Mouse (Mus musculus) hindbrain, embryonic 11.5 days (tissue): ENCODE results near the gene Dapk1. TPM values are rescaled to one million over a fixed set of nuclear protein-coding genes. Genes with fewer than 3 reads are reported as not detected.
A peak's percentile ranks its signal among the peaks of the same experiment; 100 is the strongest.
"Not testable (repeated sequence)": the region's sequence is repeated elsewhere in the genome, so short reads cannot be mapped to it uniquely, and the experiment has no call there.

Experiments used
- ATAC-seq: fragments of 200-750 bp; cut with Nextera tagmentation; 2 replicates; pipeline ENCODE4 v1.8.0; 2017; ENCODE audit warnings: mild to moderate bottlenecking, moderate TSS enrichment, moderate library complexity; ENCODE audit not compliant: low FRiP score
- DNase-seq: peaks from one replicate; pipeline ENCODE4 v3.0.0-alpha.2; 2015; ENCODE audit warnings: low spot score
- H3K27ac ChIP-seq: fragments of 300-500 bp; sonication (generic); 2 replicates; pipeline ENCODE4 v1.5.1; 2014; ENCODE audit warnings: mild to moderate bottlenecking, low read depth, low read length
- H3K27me3 ChIP-seq: fragments of 300-500 bp; sonication (generic); 2 replicates; pipeline ENCODE4 v1.6.1; 2014; ENCODE audit warnings: mild to moderate bottlenecking, low read length, moderate library complexity, mixed read lengths; ENCODE audit not compliant: control insufficient read depth, insufficient read depth
- H3K36me3 ChIP-seq: fragments of 300-500 bp; sonication (generic); 2 replicates; pipeline ENCODE4 v1.6.1; 2014; ENCODE audit warnings: mild to moderate bottlenecking, low read length, moderate library complexity, mixed read lengths; ENCODE audit not compliant: control insufficient read depth, insufficient read depth
- H3K4me1 ChIP-seq: fragments of 300-500 bp; sonication (generic); replicated peaks from 2 replicates; pipeline ENCODE4 v1.6.1; 2014; ENCODE audit warnings: low read length, mixed read lengths; ENCODE audit not compliant: control insufficient read depth, insufficient read depth
- H3K4me2 ChIP-seq: fragments of 300-500 bp; sonication (generic); replicated peaks from 2 replicates; pipeline ENCODE4 v1.6.1; 2014; ENCODE audit warnings: mild to moderate bottlenecking, low read depth, low read length
- H3K4me3 ChIP-seq: fragments of 300-500 bp; sonication (generic); 2 replicates; pipeline ENCODE4 v1.5.1; 2014; ENCODE audit warnings: low read depth, low read length
- H3K9ac ChIP-seq: fragments of 300-500 bp; sonication (generic); 2 replicates; pipeline ENCODE4 v1.6.1; 2014; ENCODE audit warnings: low read depth, low read length
- H3K9me3 ChIP-seq: fragments of 300-500 bp; sonication (generic); 2 replicates; pipeline ENCODE4 v1.6.1; 2016; ENCODE audit warnings: low read length; ENCODE audit not compliant: control insufficient read depth
- WGBS: fragments of 180-500 bp; shearing (Covaris S2); extraction: QIAGEN DNeasy Blood & Tissue Kit; methylation state at CpG from one replicate; pipeline ENCODE4 v1.1.7; 2014; 5-methylcytosine and 5-hydroxymethylcytosine counted together
- polyA plus RNA-seq: library from polyadenylated mRNA; unstranded; fragments of >200 nt; fragmentation: Nextera tagmentation; extraction: Ambion mirVana; gene quantifications from 2 replicates; pipeline ENCODE4 v1.2.1, GENCODE M21; 2014

The Dapk1 gene
- polyA plus RNA-seq, 1 experiment from 2014 or later, result 39.5 TPM

- no peak overlapping the region for H3K4me2 ChIP-seq
- peaks cover 3% of the 10 kb centered on the region for H3K4me1 ChIP-seq
- WGBS, result 41% methylated on average over 6 of the region's 6 CpGs
- DNase-seq (no peak), ATAC-seq (peak; percentile 66)
- H3K27ac ChIP-seq, result no peak overlapping the region
- H3K27me3 ChIP-seq, result no peaks in the 10 kb centered on the region
- no peaks in the 10 kb centered on the region for H3K9me3 ChIP-seq
- H3K36me3 ChIP-seq, result 0 out of 2 replicates have a peak, but pooled peaks cover 4% of the 10 kb centered on the region
- H3K4me3 ChIP-seq, result no peak overlapping the region
- no peak overlapping the region for H3K9ac ChIP-seq
Observed at GRCm38 (mm10) chr13:60610558-60610957, 8.8 kb downstream of the Dapk1 start.

GRCm38 (mm10) chr13:60610971-60611370 is 9.2 kb downstream of the Dapk1 start:
- not testable (repeated sequence) for H3K9ac ChIP-seq, H3K36me3 ChIP-seq, H3K4me3 ChIP-seq, H3K4me1 ChIP-seq, DNase-seq, H3K4me2 ChIP-seq, ATAC-seq, H3K27ac ChIP-seq, H3K27me3 ChIP-seq, H3K9me3 ChIP-seq
- 82% methylated on average over 6 of the region's 6 CpGs for WGBS

GRCm38 (mm10) chr13:60612160-60612559 is 10.4 kb downstream of the Dapk1 start:
- H3K9ac ChIP-seq, result no peak overlapping the region
- peaks cover 6% of the 10 kb centered on the region for H3K4me1 ChIP-seq
- WGBS, result 77% methylated on average over 3 of the region's 3 CpGs
- no peaks in the 10 kb centered on the region for H3K9me3 ChIP-seq
- no peaks in the 10 kb centered on the region for H3K27me3 ChIP-seq
- H3K27ac ChIP-seq, result no peak overlapping the region
- DNase-seq (no peak), ATAC-seq (no peak)
- no peak overlapping the region for H3K4me3 ChIP-seq
- no peak overlapping the region for H3K4me2 ChIP-seq
- 0 out of 2 replicates have a peak, but pooled peaks cover 4% of the 10 kb centered on the region for H3K36me3 ChIP-seq

GRCm38 (mm10) chr13:60614154-60614553 is 12.4 kb downstream of the Dapk1 start:
- 95% methylated on average over 8 of the region's 8 CpGs for WGBS
- no peak overlapping the region for H3K27ac ChIP-seq

GRCm38 (mm10) chr13:60615057-60615650 is 13.4 kb downstream of the Dapk1 start:
- Histone ChIP-seq H3K9me3 (no peaks in the 10 kb centered on the region), H3K9ac (no peak overlapping the region), H3K4me1 (peaks cover 6% of the 10 kb centered on the region), H3K4me2 (no peak overlapping the region), H3K27me3 (no peaks in the 10 kb centered on the region), H3K4me3 (no peak overlapping the region), H3K27ac (no peak overlapping the region), H3K36me3 (0 out of 2 replicates have a peak, but pooled peaks cover 2% of the 10 kb centered on the region)
- no peak for DNase-seq
- WGBS, result 63% methylated on average over 15 of the region's 15 CpGs
- no peak for ATAC-seq

More at GRCm38 (mm10) chr13:60614154-60614553, 12.4 kb downstream of the Dapk1 start:
- H3K4me3 ChIP-seq, result no peak overlapping the region
- H3K36me3 ChIP-seq, result 0 out of 2 replicates have a peak, but pooled peaks cover 2% of the 10 kb centered on the region
- DNase-seq (no peak), ATAC-seq (no peak)
- no peak overlapping the region for H3K4me2 ChIP-seq
- H3K4me1 ChIP-seq, result peaks cover 6% of the 10 kb centered on the region
- H3K9ac ChIP-seq, result no peak overlapping the region
- no peaks in the 10 kb centered on the region for H3K27me3 ChIP-seq
- H3K9me3 ChIP-seq, result no peaks in the 10 kb centered on the region

- Histone ChIP-seq H3K4me3 (no peak overlapping the region), H3K4me1 (peaks cover 3% of the 10 kb centered on the region; the same call in 1 of the 2 replicates), H3K4me2 (no peak overlapping the region), H3K9me3 (no peaks in the 10 kb centered on the region), H3K9ac (no peak overlapping the region), H3K27ac (no peak overlapping the region), H3K36me3 (0 out of 2 replicates have a peak, but pooled peaks cover 2% of the 10 kb centered on the region), H3K27me3 (no peaks in the 10 kb centered on the region)
- 46% methylated on average over 6 of the region's 6 CpGs for WGBS
- DNase-seq (no peak), ATAC-seq (no peak)
Observed at GRCm38 (mm10) chr13:60616036-60616435, 14.3 kb downstream of the Dapk1 start.

- DNase-seq (no peak), ATAC-seq (no peak)
- 0 out of 2 replicates have a peak, but pooled peaks cover 2% of the 10 kb centered on the region for H3K36me3 ChIP-seq
- no peak overlapping the region for H3K4me3 ChIP-seq
- 68% methylated on average over 9 of the region's 9 CpGs for WGBS
- peaks cover 3% of the 10 kb centered on the region; the same call in 1 of the 2 replicates for H3K4me1 ChIP-seq
- H3K27ac ChIP-seq, result no peak overlapping the region
- H3K27me3 ChIP-seq, result no peaks in the 10 kb centered on the region
- H3K9me3 ChIP-seq, result no peaks in the 10 kb centered on the region
- H3K4me2 ChIP-seq, result no peak overlapping the region
- no peak overlapping the region for H3K9ac ChIP-seq
Observed at GRCm38 (mm10) chr13:60618287-60618686, 16.5 kb downstream of the Dapk1 start.

- WGBS, result 60% methylated on average over 6 of the region's 6 CpGs
- Histone ChIP-seq H3K4me2 (no peak overlapping the region), H3K9ac (no peak overlapping the region), H3K27me3 (no peaks in the 10 kb centered on the region), H3K27ac (no peak overlapping the region), H3K9me3 (no peaks in the 10 kb centered on the region), H3K4me1 (peaks cover 3% of the 10 kb centered on the region; the same call in 1 of the 2 replicates), H3K36me3 (0 out of 2 replicates have a peak, but pooled peaks cover 2% of the 10 kb centered on the region), H3K4me3 (no peak overlapping the region)
- ATAC-seq (no peak), DNase-seq (no peak)
Observed at GRCm38 (mm10) chr13:60619723-60620122, 18.0 kb downstream of the Dapk1 start.

- Histone ChIP-seq H3K27me3 (no peaks in the 10 kb centered on the region), H3K4me2 (no peak overlapping the region), H3K36me3 (no peaks in the 10 kb centered on the region), H3K4me3 (no peak overlapping the region), H3K9ac (no peak overlapping the region), H3K9me3 (no peaks in the 10 kb centered on the region), H3K4me1 (no peaks in the 10 kb centered on the region), H3K27ac (no peak overlapping the region)
- ATAC-seq (no peak), DNase-seq (no peak)
- 55% methylated on average over 4 of the region's 4 CpGs for WGBS
Observed at GRCm38 (mm10) chr13:60621411-60621965, 19.7 kb downstream of the Dapk1 start.
